Mouse (Mus musculus) cerebellum, postnatal 25 days (tissue): ENCODE results near the gene Rnpepl1.
"Not testable (repeated sequence)": the region's sequence is repeated elsewhere in the genome, so short reads cannot be mapped to it uniquely, and the experiment has no call there.

Experiments
- DNase-seq, 2 experiments: peaks; one replicate each; pipeline ENCODE4 v3.0.0; 2021; ENCODE audit warnings: mixed read lengths in 2 of 2

Rnpepl1 gene

GRCm38 (mm10) chr1:92943219-92943989 lies 32.8 kb downstream of the Rnpepl1 start:
- DNase-seq = peak in 1 of 2 experiments; percentile 3

GRCm38 (mm10) chr1:92947966-92948365 lies 37.4 kb downstream of the Rnpepl1 start:
- no peak for DNase-seq

GRCm38 (mm10) chr1:92949426-92949825 lies 38.8 kb downstream of the Rnpepl1 start:
- DNase-seq = peak in 1 of 2 experiments; percentile 54

- DNase-seq = peak in 1 of 2 experiments; percentile 3
Observed at GRCm38 (mm10) chr1:92950607-92951006, 40.0 kb downstream of the Rnpepl1 start, which contains the start of gene Gpr35. Gene Gpr35, plus strand, starts transcription at chr1:92950865.

GRCm38 (mm10) chr1:92953641-92954040 lies 43.1 kb downstream of the Rnpepl1 start:
- peak in 1 of 2 experiments; percentile 0 for DNase-seq

GRCm38 (mm10) chr1:92956571-92957335 lies 46.2 kb downstream of the Rnpepl1 start:
- peak; percentile 78 to 84 for DNase-seq

- DNase-seq = peak in 1 of 2 experiments; percentile 0
Observed at GRCm38 (mm10) chr1:92958999-92959398, 48.4 kb downstream of the Rnpepl1 start.

- not testable (repeated sequence) for DNase-seq
Observed at GRCm38 (mm10) chr1:92970791-92971190, 60.2 kb downstream of the Rnpepl1 start.

- DNase-seq = no peak
Observed at GRCm38 (mm10) chr1:92971879-92972795, 61.6 kb downstream of the Rnpepl1 start.

GRCm38 (mm10) chr1:92972854-92973253 lies 62.3 kb downstream of the Rnpepl1 start:
- peak in 1 of 2 experiments; percentile 62 for DNase-seq
